Mouse (Mus musculus) granulocyte monocyte progenitor cell, adult 5-6 weeks (primary cell): ENCODE data around the gene Habp4. TPM values are rescaled to one million over a fixed set of nuclear protein-coding genes. Genes with fewer than 3 reads are reported as not detected.

ENCODE experiments used
- ATAC-seq: replicated peaks from 2 replicates; pipeline ENCODE4 v1.8.0; 2016; ENCODE audit warnings: mild to moderate bottlenecking, moderate TSS enrichment, inconsistent platforms; ENCODE audit not compliant: poor library complexity, severe bottlenecking
- total RNA-seq, 2 experiments: library from RNA; stranded (forward) in 1 of 2; stranded (reverse) in 1 of 2; fragments of 200-712, 200-1000 nt in 1 of 2; fragments of >200 nt in 1 of 2; fragmentation: Nextera tagmentation in 1 of 2; gene quantifications; 2 replicates each; pipeline ENCODE4 v1.2.3; 2014 to 2017

Gene Habp4
- total RNA-seq, 2 experiments from 2014 or later, result 7.5 to 7.7 TPM

- no peak for ATAC-seq
Measured at GRCm38 (mm10) chr13:64169746-64170145, 8.1 kb downstream of the Habp4 start.

- no peak for ATAC-seq
Measured at GRCm38 (mm10) chr13:64178000-64178399, 16.4 kb downstream of the Habp4 start.

- ATAC-seq, result no peak
Measured at GRCm38 (mm10) chr13:64178746-64179652, 17.4 kb downstream of the Habp4 start.

- peak; percentile 62 for ATAC-seq
Measured at GRCm38 (mm10) chr13:64180300-64180699, 18.7 kb downstream of the Habp4 start.

GRCm38 (mm10) chr13:64180888-64181287 is 19.3 kb downstream of the Habp4 start:
- ATAC-seq, result peak; percentile 88

GRCm38 (mm10) chr13:64182091-64182490 is 20.5 kb downstream of the Habp4 start:
- no peak for ATAC-seq

- no peak for ATAC-seq
Measured at GRCm38 (mm10) chr13:64183583-64183982, 22.0 kb downstream of the Habp4 start.

GRCm38 (mm10) chr13:64184361-64184760 is 22.7 kb downstream of the Habp4 start:
- no peak for ATAC-seq

- ATAC-seq, result no peak
Measured at GRCm38 (mm10) chr13:64185176-64185575, 23.6 kb downstream of the Habp4 start.

- ATAC-seq, result no peak
Measured at GRCm38 (mm10) chr13:64185586-64185985, 24.0 kb downstream of the Habp4 start.

GRCm38 (mm10) chr13:64186516-64186915 is 24.9 kb downstream of the Habp4 start:
- no peak for ATAC-seq

GRCm38 (mm10) chr13:64187065-64187464 is 25.4 kb downstream of the Habp4 start:
- no peak for ATAC-seq

GRCm38 (mm10) chr13:64197899-64198298 is 36.3 kb downstream of the Habp4 start:
- no peak for ATAC-seq

- ATAC-seq, result no peak
Measured at GRCm38 (mm10) chr13:64198310-64198709, 36.7 kb downstream of the Habp4 start.

GRCm38 (mm10) chr13:64200911-64201310 is 39.3 kb downstream of the Habp4 start:
- ATAC-seq, result no peak

- no peak; the same call in 1 of the 2 replicates for ATAC-seq
Measured at GRCm38 (mm10) chr13:64204726-64205125, 43.1 kb downstream of the Habp4 start.

GRCm38 (mm10) chr13:64205186-64205585 is 43.6 kb downstream of the Habp4 start:
- peak; percentile 44; the same call in 1 of the 2 replicates for ATAC-seq

GRCm38 (mm10) chr13:64208146-64208545 is 46.5 kb downstream of the Habp4 start:
- no peak for ATAC-seq

GRCm38 (mm10) chr13:64211995-64212603 is 50.5 kb downstream of the Habp4 start:
- ATAC-seq, result no peak

GRCm38 (mm10) chr13:64214891-64215290 is 53.3 kb downstream of the Habp4 start:
- ATAC-seq, result no peak

GRCm38 (mm10) chr13:64225738-64226137 is 64.1 kb downstream of the Habp4 start:
- no peak for ATAC-seq

GRCm38 (mm10) chr13:64226725-64227124 is 65.1 kb downstream of the Habp4 start:
- ATAC-seq, result no peak
